Mouse (Mus musculus) MEL (cell line): ENCODE measurements around the gene Frrs1.

Source experiments
- BHLHE40 ChIP-seq: IDR thresholded peaks from 2 replicates; pipeline ENCODE4 v1.6.1; 2012; ENCODE audit warnings: low read depth, mild to moderate bottlenecking, inconsistent platforms, low read length, improper control_type of control experiment, borderline replicate concordance
- CTCF ChIP-seq, 3 experiments: IDR thresholded peaks in 2 of 3; conservative IDR thresholded peaks in 1 of 3; 2 replicates each; pipeline ENCODE4 v1.5.1; 2011 to 2012; ENCODE audit warnings: low read length in 3 of 3, low read depth in 2 of 3, mild to moderate bottlenecking in 2 of 3, improper control_type of control experiment in 1 of 3, inconsistent platforms in 1 of 3, mixed read lengths in 1 of 3, moderate library complexity in 1 of 3; ENCODE audit not compliant: control insufficient read depth in 1 of 3, insufficient read depth in 1 of 3, poor library complexity in 1 of 3, severe bottlenecking in 1 of 3
- EP300 ChIP-seq, 2 experiments: IDR thresholded peaks; 2 replicates each; pipeline ENCODE4 v1.6.1; 2011; ENCODE audit warnings: improper control_type of control experiment in 2 of 2, low read length in 2 of 2, low read depth in 1 of 2, mild to moderate bottlenecking in 1 of 2
- GATA1 ChIP-seq: IDR thresholded peaks from 2 replicates; pipeline ENCODE4 v1.6.1; 2011; ENCODE audit warnings: low read depth, low read length, improper control_type of control experiment
- JUND ChIP-seq: IDR thresholded peaks from 2 replicates; pipeline ENCODE4 v1.6.1; 2011; ENCODE audit warnings: low read depth, mild to moderate bottlenecking, improper control_type of control experiment, low read length
- MAFK ChIP-seq: IDR thresholded peaks from 2 replicates; pipeline ENCODE4 v1.6.1; 2011; ENCODE audit warnings: low read depth, mild to moderate bottlenecking, low read length, improper control_type of control experiment, borderline replicate concordance
- MAZ ChIP-seq: IDR thresholded peaks from 2 replicates; pipeline ENCODE4 v1.6.1; 2012; ENCODE audit warnings: low read depth, mild to moderate bottlenecking, inconsistent platforms, low read length, improper control_type of control experiment
- NRF1 ChIP-seq: IDR thresholded peaks from 2 replicates; pipeline ENCODE4 v1.6.1; 2014; ENCODE audit warnings: low read depth, mild to moderate bottlenecking, inconsistent platforms, low read length, improper control_type of control experiment, moderate library complexity; ENCODE audit not compliant: poor library complexity, insufficient read depth, severe bottlenecking
- POLR2A ChIP-seq, 2 experiments: IDR thresholded peaks; 2 replicates each; pipeline ENCODE4 v1.6.1; 2011 to 2012; ENCODE audit warnings: low read length in 2 of 2, mild to moderate bottlenecking in 2 of 2, control low read depth in 1 of 2, improper control_type of control experiment in 1 of 2, low read depth in 1 of 2, moderate library complexity in 1 of 2; ENCODE audit not compliant: control insufficient read depth in 1 of 2, insufficient read depth in 1 of 2, poor library complexity in 1 of 2
- POLR2AphosphoS5 ChIP-seq: IDR thresholded peaks from 2 replicates; pipeline ENCODE4 v1.6.1; 2012; ENCODE audit warnings: low read depth, borderline replicate concordance, mild to moderate bottlenecking, inconsistent platforms, low read length, moderate library complexity, mixed read lengths
- RAD21 ChIP-seq: IDR thresholded peaks from 2 replicates; pipeline ENCODE4 v1.6.1; 2011; ENCODE audit warnings: mild to moderate bottlenecking, low read depth, low read length, improper control_type of control experiment
- UBTF ChIP-seq: IDR thresholded peaks from 2 replicates; pipeline ENCODE4 v1.6.1; 2012; ENCODE audit warnings: low read depth, mild to moderate bottlenecking, inconsistent platforms, low read length, improper control_type of control experiment, moderate library complexity, borderline replicate concordance; ENCODE audit not compliant: insufficient read depth
- USF1 ChIP-seq: IDR thresholded peaks from 2 replicates; pipeline ENCODE4 v1.6.1; 2014; ENCODE audit warnings: low read depth, mild to moderate bottlenecking, inconsistent platforms, low read length, improper control_type of control experiment, moderate library complexity
- ZC3H11A ChIP-seq: IDR thresholded peaks from 2 replicates; pipeline ENCODE4 v1.6.1; 2012; ENCODE audit warnings: low read depth, mild to moderate bottlenecking, inconsistent platforms, low read length, improper control_type of control experiment

- no peak for TF ChIP-seq POLR2A (IDR thresholded peaks at IDR 0.05; ENCODE audit: control insufficient read depth in 1 of 2, insufficient read depth in 1 of 2, low read depth in 1 of 2, low read length in 2 of 2, poor library complexity in 1 of 2)
- TF ChIP-seq CTCF (IDR thresholded peaks at IDR 0.05 in 2 of 3, conservative IDR thresholded peaks at IDR 0.05 in 1 of 3; ENCODE audit: control insufficient read depth in 1 of 3, insufficient read depth in 1 of 3, low read depth in 2 of 3, low read length in 3 of 3, poor library complexity in 1 of 3, severe bottlenecking in 1 of 3): no peak
- TF ChIP-seq NRF1: no peak
- TF ChIP-seq GATA1: no peak
- no peak for TF ChIP-seq UBTF
- TF ChIP-seq RAD21: no peak
- no peak for TF ChIP-seq MAZ
- no peak for TF ChIP-seq POLR2AphosphoS5
- TF ChIP-seq EP300 (IDR thresholded peaks at IDR 0.05; ENCODE audit: low read depth in 1 of 2, low read length in 2 of 2): no peak
- no peak for TF ChIP-seq USF1
- TF ChIP-seq MAFK: no peak
- no peak for TF ChIP-seq ZC3H11A
- TF ChIP-seq JUND: no peak
- TF ChIP-seq BHLHE40: no peak
These were observed 32.4 kb downstream of the Frrs1 start for GRCm38 (mm10) chr3:116891436-116892205.
